Mouse (Mus musculus): ENCODE measurements around the gene Gm21887. TPM values are rescaled to one million over a fixed set of nuclear protein-coding genes. Genes with fewer than 3 reads are reported as not detected.
A peak's percentile ranks its signal among the peaks of the same experiment; 100 is the strongest.
"Not testable (repeated sequence)": the region's sequence is repeated elsewhere in the genome, so short reads cannot be mapped to it uniquely, and the experiment has no call there.

Gm21887 gene
- total RNA-seq, 2 experiments from 2014 or later: 48.5 to 82.4 TPM

DNA sequence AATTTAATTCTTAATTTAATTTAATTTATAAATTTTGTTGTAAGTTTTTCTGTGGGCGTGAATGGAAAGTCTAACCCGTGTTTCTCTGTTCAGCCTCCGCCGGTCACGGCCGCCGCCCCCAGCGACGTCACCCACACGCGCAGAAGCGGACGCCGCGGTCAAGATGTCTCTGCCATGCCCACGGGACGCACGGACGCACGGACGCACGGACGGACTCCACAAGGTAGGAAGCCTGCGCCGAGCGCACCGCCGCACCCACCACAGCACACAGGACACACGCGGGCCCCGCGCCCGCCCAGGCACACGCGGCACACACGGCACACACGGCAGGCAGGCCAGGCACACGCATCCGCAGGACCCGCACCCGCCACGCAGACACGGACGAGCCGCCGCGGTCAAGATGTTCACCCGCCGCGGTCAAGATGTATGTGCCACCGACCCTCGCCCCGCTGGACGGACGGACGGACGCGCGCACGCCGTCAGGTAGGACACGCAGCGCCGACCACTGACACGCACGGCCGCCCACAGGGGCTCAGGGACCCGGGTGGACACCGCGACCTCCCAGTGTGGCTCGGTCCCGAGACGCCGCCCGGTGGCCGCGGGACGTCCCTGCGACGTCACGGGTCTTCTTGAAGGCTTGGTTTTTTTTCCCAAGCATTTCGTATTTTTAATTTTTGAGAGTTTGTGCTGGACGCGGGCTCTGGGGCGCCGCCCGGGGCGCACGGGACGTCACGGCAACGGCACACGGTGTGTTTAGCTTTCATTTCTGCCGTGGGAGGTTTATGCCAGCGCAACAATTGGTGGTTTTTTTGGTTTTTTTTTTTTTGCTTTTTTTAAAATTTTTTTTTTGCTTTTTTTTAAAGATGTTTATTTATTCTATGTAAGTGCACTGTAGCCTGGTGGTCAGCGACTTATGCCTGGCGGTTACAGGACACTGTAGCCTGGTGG lies 1.4 kb downstream of the Gm21887 start:
- not testable (repeated sequence) for DNase-seq (ENCODE audit: low spot score in 2 of 2)

DNA sequence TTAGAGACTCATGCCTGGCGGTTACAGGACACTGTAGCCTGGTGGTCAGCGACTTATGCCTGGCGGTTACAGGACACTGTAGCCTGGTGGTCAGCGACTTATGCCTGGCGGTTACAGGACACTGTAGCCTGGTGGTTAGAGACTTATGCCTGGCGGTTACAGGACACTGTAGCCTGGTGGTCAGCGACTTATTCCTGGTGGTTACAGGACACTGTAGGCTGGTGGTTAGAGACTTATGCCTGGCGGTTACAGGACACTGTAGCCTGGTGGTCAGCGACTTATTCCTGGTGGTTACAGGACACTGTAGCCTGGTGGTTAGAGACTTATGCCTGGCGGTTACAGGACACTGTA lies 2.0 kb downstream of the Gm21887 start:
- DNase-seq (ENCODE audit: low spot score in 2 of 2): not testable (repeated sequence)

DNA sequence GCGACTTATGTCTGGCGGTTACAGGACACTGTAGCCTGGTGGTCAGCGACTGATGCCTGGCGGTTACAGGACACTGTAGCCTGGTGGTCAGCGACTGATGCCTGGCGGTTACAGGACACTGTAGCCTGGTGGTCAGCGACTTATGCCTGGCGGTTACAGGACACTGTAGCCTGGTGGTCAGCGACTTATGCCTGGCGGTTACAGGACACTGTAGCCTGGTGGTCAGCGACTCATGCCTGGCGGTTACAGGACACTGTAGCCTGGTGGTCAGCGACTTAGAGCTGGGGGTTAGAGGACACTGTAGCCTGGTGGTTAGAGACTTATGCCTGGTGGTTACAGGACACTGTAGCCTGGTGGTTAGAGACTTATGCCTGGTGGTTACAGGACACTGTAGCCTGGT lies 4.0 kb downstream of the Gm21887 start:
- DNase-seq (ENCODE audit: low spot score in 2 of 2): not testable (repeated sequence)

DNA sequence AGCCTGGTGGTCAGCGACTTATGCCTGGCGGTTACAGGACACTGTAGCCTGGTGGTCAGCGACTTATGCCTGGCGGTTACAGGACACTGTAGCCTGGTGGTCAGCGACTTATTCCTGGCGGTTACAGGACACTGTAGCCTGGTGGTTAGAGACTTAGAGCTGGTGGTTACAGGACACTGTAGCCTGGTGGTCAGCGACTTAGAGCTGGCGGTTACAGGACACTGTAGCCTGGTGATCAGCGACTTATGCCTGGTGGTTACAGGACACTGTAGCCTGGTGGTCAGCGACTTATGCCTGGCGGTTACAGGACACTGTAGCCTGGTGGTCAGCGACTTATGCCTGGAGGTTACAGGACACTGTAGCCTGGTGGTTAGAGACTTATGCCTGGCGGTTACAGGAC lies 4.6 kb downstream of the Gm21887 start:
- not testable (repeated sequence) for DNase-seq (ENCODE audit: low spot score in 2 of 2)

DNA sequence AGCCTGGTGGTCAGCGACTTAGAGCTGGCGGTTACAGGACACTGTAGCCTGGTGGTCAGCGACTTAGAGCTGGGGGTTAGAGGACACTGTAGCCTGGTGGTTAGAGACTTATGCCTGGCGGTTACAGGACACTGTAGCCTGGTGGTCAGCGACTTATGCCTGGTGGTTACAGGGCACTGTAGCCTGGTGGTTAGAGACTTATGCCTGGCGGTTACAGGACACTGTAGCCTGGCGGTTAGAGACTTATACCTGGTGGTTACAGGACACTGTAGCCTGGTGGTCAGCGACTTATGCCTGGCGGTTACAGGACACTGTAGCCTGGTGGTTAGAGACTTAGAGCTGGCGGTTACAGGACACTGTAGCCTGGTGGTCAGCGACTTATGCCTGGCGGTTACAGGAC lies 6.4 kb downstream of the Gm21887 start:
- not testable (repeated sequence) for DNase-seq (ENCODE audit: low spot score in 2 of 2)

DNA sequence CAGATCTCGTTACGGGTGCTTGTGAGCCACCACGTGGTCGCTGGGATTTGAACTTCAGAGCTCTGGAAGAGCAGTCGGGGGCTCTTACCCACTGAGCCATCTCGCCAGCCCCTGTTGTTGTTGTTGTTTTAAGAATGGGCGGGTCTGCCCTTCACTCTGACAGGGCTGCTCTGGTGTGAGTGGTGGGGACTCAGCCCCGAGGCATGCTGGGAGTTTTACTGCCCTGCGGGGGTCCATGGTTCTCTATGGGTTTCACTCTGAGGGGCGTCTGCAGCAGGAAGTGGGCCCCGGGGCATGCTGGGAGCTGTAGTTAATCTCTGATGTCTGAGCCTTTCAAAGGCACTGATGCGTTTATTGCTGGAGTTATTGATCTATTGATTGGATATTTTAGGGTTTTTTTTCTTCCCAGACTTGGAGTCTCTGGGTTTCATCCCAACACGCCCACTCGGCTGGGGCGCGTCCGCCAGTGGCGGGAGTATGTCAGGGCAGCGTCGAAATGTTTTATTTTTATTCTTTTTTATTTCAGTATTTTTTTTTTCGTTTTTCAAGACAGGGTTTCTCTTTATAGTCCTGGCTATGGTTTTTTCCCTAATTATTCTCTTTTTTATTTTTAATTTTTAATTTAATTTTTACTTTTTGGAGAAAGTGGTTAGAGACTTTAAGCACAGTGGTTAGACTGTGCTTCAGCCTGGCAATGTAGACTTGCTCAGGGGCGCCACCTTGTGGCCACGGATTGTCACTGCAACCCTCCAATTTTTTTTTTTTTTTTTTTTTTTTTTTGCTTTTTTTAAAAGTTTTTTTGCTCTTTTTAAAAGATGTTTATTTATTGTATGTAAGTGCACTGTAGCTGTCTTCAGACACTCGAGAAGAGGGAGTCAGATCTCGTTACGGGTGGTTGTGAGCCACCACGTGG lies 8.1 kb downstream of the Gm21887 start:
- not testable (repeated sequence) for DNase-seq (ENCODE audit: low spot score in 2 of 2)

DNA sequence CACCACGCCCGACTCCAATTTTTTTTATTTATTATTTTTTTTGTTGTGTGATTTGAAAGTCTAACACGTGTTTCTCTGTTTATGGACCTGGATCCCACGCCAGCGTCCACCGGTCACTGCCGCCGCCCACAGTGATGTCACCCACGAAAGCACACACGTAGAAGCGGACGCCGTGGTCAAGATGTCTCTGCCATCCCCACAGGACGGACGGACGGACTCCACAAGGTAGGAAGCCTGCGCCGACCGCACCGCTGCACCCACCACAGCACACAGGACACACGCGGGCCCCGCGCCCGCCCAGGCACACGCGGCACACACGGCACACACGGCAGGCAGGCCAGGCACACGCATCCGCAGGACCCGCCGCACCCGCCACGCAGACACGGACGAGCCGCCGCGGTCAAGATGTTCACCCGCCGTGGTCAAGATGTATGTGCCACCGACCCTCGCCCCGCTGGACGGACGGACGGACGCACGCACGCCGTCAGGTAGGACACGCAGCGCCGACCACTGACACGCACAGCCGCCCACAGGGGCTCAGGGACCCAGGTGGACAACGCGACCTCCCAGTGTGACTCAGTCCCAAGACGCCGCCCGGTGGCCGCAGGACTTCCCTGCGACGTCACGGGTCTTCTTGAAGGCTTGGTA lies 9.2 kb downstream of the Gm21887 start:
- not testable (repeated sequence) for DNase-seq (ENCODE audit: low spot score in 2 of 2)

DNA sequence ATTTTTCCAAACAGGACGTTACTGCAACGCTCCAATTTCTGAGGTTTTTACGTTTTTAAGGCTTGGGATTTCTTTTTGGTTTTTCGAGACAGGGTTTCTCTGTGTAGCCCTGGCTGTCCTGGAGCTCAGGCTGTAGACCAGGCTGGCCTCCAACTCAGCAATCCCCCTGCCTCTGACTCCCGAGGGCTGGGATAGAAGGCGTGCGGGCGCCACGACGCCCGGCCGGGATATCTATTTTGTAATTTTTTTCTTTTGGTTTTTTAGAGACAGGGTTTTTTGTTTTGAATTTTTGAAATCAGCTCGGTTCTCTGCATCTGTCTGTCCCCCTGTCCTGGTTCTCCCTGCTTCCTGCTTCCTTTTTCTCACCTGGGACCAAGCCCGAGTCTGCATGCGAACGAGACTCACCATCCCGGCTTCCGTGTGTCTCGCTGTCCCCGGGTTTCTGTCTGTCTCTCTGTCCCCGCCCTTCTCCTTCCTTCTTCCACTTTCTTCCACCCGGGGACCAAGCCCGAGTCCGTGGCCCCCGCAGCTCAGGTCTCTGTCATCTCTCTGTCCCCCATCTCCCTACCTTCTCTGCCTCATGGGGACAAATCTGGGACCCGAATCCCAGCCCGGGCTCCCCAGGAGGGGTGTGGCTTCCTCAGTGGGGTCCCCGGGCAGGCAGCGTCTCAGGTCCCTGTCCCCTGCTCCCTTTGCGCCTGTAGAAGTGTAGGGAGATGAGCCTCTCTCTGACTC lies 9.9 kb downstream of the Gm21887 start:
- DNase-seq (ENCODE audit: low spot score in 2 of 2): not testable (repeated sequence)

DNA sequence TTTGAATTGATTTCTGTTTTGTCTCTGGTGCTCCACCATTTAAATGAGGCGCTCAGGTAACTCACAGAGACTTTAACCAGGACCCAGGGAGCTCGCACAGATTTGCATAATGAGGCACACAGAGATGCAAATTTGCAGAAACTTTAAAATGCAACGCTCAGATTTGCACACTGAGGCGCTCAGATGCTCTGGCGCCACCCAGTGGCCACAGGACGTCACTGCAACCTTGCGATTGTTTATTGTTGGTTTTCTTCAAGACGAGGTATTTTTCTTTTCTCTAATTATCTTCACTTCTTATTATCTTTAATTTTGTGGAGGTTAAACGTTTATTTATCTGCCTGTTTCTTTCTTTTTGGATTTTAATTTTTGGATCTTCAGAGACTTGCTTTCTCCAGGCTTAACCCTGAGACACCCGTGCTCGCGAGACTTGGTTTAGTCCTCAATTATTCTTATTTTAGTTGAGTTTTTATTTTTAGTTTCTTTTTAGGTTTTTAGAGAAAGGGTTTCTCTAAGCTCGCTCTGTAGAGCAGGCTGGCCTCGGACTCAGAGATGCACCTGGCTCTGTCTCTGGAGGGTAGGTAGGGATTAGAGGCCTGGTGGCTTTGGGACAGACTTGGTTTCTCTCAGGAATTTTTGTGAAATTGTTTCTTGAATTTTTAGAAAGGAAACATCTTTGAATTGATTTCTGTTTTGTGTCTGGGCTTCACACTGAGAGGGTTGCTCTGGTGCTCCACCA lies 10.7 kb downstream of the Gm21887 start:
- peak in 1 of 2 experiments; percentile 100 for DNase-seq (ENCODE audit: low spot score in 2 of 2)

DNA sequence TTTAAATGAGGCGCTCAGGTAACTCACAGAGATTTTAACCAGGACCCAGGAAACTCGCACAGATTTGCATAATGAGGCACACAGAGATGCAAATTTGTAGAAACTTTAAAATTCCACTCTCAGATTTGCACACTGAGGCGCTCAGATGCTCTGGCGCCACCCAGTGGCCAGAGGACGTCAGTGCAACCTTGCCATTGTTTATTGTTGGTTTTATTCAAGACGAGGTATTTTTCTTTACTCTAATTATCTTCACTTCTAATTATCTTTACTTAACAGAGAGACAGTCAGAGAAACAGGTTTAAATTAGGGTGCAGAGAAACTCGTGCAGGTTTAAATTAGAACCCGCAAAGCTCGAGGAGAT lies 11.2 kb downstream of the Gm21887 start:
- DNase-seq (ENCODE audit: low spot score in 2 of 2): not testable (repeated sequence)

DNA sequence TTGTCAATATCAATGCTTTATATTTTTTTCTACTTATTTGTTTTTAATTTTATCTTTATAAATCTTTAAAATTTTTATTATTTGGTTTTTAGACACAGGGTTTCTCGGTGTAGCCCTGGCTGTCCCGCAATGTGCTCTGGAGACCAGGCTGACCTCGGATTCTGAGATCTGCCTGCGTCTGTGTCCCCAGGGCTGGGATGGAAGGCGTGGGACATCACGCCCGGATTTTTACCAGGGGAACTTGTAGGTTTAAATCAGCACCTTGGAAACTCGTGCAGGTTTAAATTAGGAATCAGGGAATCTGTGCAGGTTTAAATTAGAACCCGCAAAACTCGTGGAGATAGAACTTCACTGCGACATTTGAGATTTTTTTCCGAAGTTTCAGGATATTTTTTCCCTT lies 11.7 kb downstream of the Gm21887 start:
- not testable (repeated sequence) for DNase-seq (ENCODE audit: low spot score in 2 of 2)

DNA sequence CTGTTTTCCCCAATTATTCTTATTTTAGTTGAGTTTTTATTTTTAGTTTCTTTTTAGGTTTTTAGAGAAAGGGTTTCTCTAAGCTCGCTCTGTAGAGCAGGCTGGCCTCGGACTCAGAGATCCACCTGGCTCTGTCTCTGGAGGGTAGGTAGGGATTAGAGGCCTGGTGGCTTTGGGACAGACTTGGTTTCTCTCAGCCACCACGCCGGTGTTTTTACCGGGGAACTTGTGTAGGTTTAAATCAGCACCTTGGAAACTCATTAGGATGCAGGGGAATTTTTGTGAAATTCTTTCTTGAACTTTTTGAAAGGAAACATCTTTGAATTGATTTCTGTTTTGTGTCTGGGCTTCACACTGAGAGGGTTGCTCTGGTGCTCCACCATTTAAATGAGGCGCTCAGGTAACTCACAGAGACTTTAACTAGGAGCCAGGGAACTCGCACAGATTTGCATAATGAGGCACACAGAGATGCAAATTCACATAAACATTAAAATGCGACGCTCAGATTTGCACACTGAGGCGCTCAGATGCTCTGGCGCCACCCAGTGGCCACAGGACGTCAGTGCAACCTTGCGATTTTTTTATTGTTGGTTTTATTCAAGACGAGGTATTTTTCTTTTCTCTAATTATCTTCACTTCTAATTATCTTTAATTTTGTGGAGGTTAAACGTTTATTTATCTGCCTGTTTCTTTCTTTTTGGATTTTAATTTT lies 12.4 kb downstream of the Gm21887 start:
- peak in 1 of 2 experiments; percentile 78 for DNase-seq (ENCODE audit: low spot score in 2 of 2)

Other genes starting within 250 kb of the Gm21887 start
- gene 4933400A11Rik, start 230.0 kb upstream of the Gm21887 start, total RNA-seq (2021): not detected